Mouse (Mus musculus): ENCODE results near the gene Rbfox3. TPM values are rescaled to one million over a fixed set of nuclear protein-coding genes. Genes with fewer than 3 reads are reported as not detected.

Rbfox3 gene
- polyA plus RNA-seq, 1 experiment from 2014 or later = 1.1 TPM

DNA sequence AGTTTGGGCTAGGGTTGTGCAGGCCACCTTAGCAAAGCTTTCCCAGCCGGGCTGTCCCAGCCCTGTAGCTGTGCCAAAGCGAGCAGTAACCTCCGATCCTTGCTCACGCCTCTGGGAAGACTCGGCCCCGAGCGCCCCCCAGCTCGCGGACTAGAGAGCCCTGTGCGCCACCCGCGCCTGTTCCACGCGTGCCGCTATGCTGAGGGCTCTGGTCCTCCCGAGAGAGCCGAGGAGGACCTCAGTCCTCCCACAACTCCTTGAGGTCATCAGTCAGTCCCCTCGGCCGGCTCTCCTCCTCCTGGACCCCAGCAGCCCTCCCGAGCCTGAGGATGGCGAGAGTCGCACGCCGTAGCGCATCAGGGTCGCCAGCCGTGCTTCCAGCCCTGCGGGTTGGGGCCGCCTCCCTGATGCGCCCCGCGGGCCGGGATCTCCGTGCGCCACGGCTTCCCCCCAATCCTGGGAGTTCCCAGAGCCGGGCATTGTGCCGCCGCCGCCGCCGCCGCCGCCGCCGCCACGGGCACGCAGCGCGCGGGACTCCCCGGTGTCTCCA is 2.9 kb downstream of the Rbfox3 start:
- ATAC-seq (replicated peaks; ENCODE audit: low FRiP score) (no peak), DNase-seq (ENCODE audit: low spot score) (no peak)
- no peak overlapping the region for H3K9ac ChIP-seq (ENCODE audit: low read depth, low read length)
- H3K9me3 ChIP-seq (ENCODE audit: control insufficient read depth, low read length) = no peaks in the 10 kb centered on the region
- no peaks in the 10 kb centered on the region for H3K36me3 ChIP-seq (ENCODE audit: control insufficient read depth, insufficient read depth, low read length)
- peak overlapping the region; percentile 61 for H3K4me2 ChIP-seq
- WGBS = 4% methylated on average over 49 of the region's 52 CpGs
- peak overlapping the region; percentile 41 for H3K4me3 ChIP-seq (ENCODE audit: low read depth, low read length)
- no peak overlapping the region for H3K27ac ChIP-seq (ENCODE audit: low read depth, low read length)
- H3K4me1 ChIP-seq (replicated peaks; ENCODE audit: control insufficient read depth, insufficient read depth, low read length) = no peaks in the 10 kb centered on the region; the same call in 1 of the 2 replicates
- peaks cover 64% of the 10 kb centered on the region for H3K27me3 ChIP-seq (replicated peaks; ENCODE audit: control insufficient read depth, insufficient read depth, low read length)

DNA sequence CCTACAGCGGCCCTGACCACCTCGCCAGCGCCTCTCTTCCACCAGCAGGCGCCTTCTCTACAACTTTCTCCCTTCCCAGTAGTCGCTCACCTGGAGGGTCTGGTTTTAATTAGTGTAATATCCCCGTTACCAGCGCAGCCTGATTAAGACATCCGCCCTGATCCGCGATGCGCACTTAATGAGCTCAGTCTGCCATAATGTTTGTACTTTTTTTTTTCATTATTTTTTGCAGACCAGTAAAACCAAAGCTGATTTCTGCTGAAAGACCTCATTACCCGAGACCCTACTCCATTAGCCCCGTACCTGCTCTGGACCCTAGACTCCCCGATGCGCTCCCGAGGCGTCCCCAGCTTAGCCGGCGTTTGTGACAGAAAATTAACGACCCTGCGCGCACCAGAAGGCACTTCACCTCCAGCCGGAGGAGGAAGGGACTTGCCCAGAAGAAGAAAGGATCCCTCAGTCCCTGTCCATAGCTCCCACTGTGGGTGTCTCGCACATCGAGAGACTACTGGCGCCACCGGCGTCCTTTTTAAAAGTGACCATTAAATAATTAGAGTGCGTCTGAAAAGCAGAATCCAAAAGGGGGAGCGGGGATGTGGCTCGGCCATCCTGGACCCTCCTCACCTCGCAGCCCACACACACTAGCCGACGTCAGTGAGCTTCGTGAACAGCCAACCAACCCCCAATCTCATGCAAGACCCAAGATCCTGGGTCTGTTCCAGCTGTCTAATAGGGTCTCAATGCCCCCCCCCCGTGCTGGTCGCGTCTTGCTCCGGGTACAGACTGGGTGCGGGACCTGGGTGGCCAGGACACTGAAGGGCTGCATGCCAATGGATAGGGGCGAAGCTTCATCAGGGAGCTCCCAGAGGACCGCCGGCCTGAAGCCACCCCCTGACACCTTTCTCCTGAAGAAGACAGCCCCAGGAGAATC is 3.7 kb downstream of the Rbfox3 start:
- no peaks in the 10 kb centered on the region; the same call in 1 of the 2 replicates for H3K4me1 ChIP-seq (replicated peaks; ENCODE audit: control insufficient read depth, insufficient read depth, low read length)
- ATAC-seq (replicated peaks; ENCODE audit: low FRiP score) = no peak
- peak overlapping the region; percentile 61; the same call in 1 of the 2 replicates for H3K4me2 ChIP-seq
- H3K36me3 ChIP-seq (ENCODE audit: control insufficient read depth, insufficient read depth, low read length) = no peaks in the 10 kb centered on the region
- H3K9me3 ChIP-seq (ENCODE audit: control insufficient read depth, low read length) = no peaks in the 10 kb centered on the region
- no peak overlapping the region for H3K27ac ChIP-seq (ENCODE audit: low read depth, low read length)
- peaks cover 64% of the 10 kb centered on the region for H3K27me3 ChIP-seq (replicated peaks; ENCODE audit: control insufficient read depth, insufficient read depth, low read length)
- H3K4me3 ChIP-seq (ENCODE audit: low read depth, low read length) = peak overlapping the region; percentile 41
- no peak overlapping the region for H3K9ac ChIP-seq (ENCODE audit: low read depth, low read length)
- 7% methylated on average over 43 of the region's 43 CpGs for WGBS
- DNase-seq (ENCODE audit: low spot score) = no peak

DNA sequence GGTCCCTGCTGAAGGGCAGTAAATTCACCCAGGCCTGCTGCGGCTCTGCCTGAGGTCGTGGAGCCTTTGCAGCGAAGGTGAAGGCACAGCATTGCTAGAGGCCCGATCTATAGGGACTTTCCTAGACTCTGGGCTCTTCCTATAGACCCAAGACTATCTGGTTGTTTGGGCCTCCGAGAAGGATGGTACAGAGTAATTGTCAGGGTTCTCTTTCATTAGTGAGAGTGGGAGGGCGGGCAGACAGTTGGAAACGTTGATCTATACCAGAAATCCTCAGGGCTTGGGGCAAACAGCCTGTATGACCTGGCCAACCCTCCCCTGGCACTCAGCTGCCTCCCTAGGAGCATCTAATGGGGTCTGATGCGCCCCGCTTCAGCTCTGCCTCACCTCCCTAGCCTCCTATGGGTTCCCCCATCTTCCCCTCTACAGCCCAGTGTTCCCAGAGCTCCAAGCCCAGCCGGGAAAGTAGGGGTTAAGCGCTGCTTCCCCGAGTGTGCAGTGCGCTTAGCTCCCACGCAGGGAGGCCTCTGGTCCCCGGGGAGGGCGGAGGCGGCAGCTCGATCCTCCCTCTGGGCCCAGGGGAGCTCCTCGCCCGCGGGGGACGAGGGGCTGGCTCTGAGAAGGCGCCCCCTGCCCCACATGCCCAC is 4.5 kb downstream of the Rbfox3 start:
- H3K9ac ChIP-seq (ENCODE audit: low read depth, low read length) = no peak overlapping the region
- DNase-seq (ENCODE audit: low spot score) = no peak
- ATAC-seq (replicated peaks; ENCODE audit: low FRiP score) = no peak
- 12% methylated on average over 22 of the region's 23 CpGs for WGBS
- H3K27ac ChIP-seq (ENCODE audit: low read depth, low read length) = no peak overlapping the region
- H3K9me3 ChIP-seq (ENCODE audit: control insufficient read depth, low read length) = no peaks in the 10 kb centered on the region
- no peak overlapping the region for H3K4me2 ChIP-seq
- no peaks in the 10 kb centered on the region; the same call in 1 of the 2 replicates for H3K4me1 ChIP-seq (replicated peaks; ENCODE audit: control insufficient read depth, insufficient read depth, low read length)
- no peaks in the 10 kb centered on the region for H3K36me3 ChIP-seq (ENCODE audit: control insufficient read depth, insufficient read depth, low read length)
- H3K27me3 ChIP-seq (replicated peaks; ENCODE audit: control insufficient read depth, insufficient read depth, low read length) = peaks cover 64% of the 10 kb centered on the region
- H3K4me3 ChIP-seq (ENCODE audit: low read depth, low read length) = no peak overlapping the region

DNA sequence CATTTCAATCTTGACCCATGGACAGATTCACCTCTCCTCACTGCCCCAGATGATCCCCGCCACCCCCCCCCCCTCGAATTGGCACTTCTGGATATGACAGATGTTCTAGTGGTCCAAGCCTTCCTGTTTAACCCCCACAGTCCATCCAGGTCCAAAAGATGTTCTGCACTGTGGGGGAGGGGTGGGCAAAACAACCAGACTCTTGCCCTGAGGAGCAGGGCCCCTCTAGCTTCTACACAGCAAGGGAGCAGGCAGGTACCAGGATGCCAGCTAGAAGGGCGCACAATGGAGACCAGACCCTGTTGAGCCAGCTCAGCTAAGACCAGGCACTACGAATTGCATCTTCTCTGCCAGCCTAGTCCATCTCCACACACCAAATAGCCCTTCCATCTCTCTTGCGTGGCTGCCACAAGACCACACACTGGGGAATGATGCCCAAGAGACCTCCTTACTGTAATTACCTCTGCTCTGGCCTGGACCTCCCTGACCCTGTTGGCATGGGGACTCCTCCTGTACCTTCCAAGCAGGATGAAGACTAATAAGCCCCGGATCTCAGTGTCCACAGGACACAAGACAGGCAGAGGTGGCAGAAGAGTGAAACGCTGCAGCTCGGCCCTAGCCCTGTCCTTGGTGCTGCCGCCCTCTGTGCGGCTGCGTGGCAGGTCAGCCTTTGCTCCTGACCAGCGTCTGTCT is 5.1 kb downstream of the Rbfox3 start:
- Histone ChIP-seq H3K4me1 (replicated peaks; ENCODE audit: control insufficient read depth, insufficient read depth, low read length) (no peaks in the 10 kb centered on the region; the same call in 1 of the 2 replicates), H3K4me3 (ENCODE audit: low read depth, low read length) (no peak overlapping the region), H3K36me3 (ENCODE audit: control insufficient read depth, insufficient read depth, low read length) (no peaks in the 10 kb centered on the region), H3K27ac (ENCODE audit: low read depth, low read length) (no peak overlapping the region), H3K27me3 (replicated peaks; ENCODE audit: control insufficient read depth, insufficient read depth, low read length) (peaks cover 61% of the 10 kb centered on the region), H3K9me3 (ENCODE audit: control insufficient read depth, low read length) (no peaks in the 10 kb centered on the region), H3K4me2 (no peak overlapping the region), H3K9ac (ENCODE audit: low read depth, low read length) (no peak overlapping the region)
- DNase-seq (ENCODE audit: low spot score) (no peak), ATAC-seq (replicated peaks; ENCODE audit: low FRiP score) (no peak)
- WGBS = 22% methylated on average over 12 of the region's 12 CpGs

DNA sequence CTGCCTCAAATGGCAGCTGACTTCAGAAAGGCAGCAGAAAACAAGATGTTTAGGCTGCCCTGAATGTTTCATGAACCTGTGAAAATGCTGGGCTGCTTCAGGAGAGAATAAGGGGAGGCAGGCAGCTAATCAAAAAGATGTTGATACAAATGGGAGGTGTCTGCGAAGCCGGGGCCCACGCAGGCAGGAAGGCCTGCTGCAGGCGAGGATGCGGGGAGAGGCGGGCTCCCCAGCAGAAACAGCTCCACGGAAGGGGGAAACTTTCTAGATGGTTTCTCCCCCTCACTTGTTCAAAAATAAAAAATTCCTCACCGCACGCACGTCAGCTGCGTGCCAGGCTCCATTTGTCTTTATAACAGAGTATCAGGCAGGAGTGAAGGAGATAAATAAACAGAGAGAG is 5.7 kb downstream of the Rbfox3 start:
- H3K9me3 ChIP-seq (ENCODE audit: control insufficient read depth, low read length) = no peaks in the 10 kb centered on the region
- 50% methylated on average over 11 of the region's 11 CpGs for WGBS
- DNase-seq (ENCODE audit: low spot score) = no peak
- no peak overlapping the region for H3K4me2 ChIP-seq
- no peaks in the 10 kb centered on the region; the same call in 1 of the 2 replicates for H3K4me1 ChIP-seq (replicated peaks; ENCODE audit: control insufficient read depth, insufficient read depth, low read length)
- H3K27me3 ChIP-seq (replicated peaks; ENCODE audit: control insufficient read depth, insufficient read depth, low read length) = peaks cover 55% of the 10 kb centered on the region
- no peak for ATAC-seq (replicated peaks; ENCODE audit: low FRiP score)
- H3K4me3 ChIP-seq (ENCODE audit: low read depth, low read length) = no peak overlapping the region
- no peaks in the 10 kb centered on the region for H3K36me3 ChIP-seq (ENCODE audit: control insufficient read depth, insufficient read depth, low read length)
- no peak overlapping the region for H3K27ac ChIP-seq (ENCODE audit: low read depth, low read length)
- H3K9ac ChIP-seq (ENCODE audit: low read depth, low read length) = no peak overlapping the region

DNA sequence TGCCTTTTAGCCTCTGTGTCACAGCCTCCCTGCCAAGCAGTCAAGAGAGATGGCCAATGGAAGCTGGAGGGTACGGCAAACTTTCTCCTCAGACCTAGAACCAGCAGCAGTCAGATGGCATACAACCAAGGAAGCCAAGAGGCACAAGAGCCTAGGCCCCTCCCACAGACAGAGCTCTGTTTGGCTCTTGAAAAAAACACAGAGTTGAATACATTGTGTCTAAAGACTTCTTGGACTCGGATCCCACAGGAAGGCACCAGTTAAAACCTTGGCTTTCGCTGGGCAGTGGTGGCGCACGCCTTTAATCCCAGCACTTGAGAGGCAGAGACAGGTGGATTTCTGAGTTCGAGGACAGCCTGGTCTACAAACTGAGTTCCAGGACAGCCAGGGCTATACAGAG is 7.1 kb downstream of the Rbfox3 start:
- no peak for DNase-seq (ENCODE audit: low spot score)
- no peak overlapping the region for H3K27ac ChIP-seq (ENCODE audit: low read depth, low read length)
- H3K4me2 ChIP-seq = no peak overlapping the region
- H3K36me3 ChIP-seq (ENCODE audit: control insufficient read depth, insufficient read depth, low read length) = no peaks in the 10 kb centered on the region
- peaks cover 41% of the 10 kb centered on the region for H3K27me3 ChIP-seq (replicated peaks; ENCODE audit: control insufficient read depth, insufficient read depth, low read length)
- WGBS = 83% methylated on average over 6 of the region's 6 CpGs
- H3K4me1 ChIP-seq (replicated peaks; ENCODE audit: control insufficient read depth, insufficient read depth, low read length) = no peaks in the 10 kb centered on the region; the same call in 1 of the 2 replicates
- no peak overlapping the region for H3K4me3 ChIP-seq (ENCODE audit: low read depth, low read length)
- no peaks in the 10 kb centered on the region for H3K9me3 ChIP-seq (ENCODE audit: control insufficient read depth, low read length)
- no peak for ATAC-seq (replicated peaks; ENCODE audit: low FRiP score)
- H3K9ac ChIP-seq (ENCODE audit: low read depth, low read length) = no peak overlapping the region

DNA sequence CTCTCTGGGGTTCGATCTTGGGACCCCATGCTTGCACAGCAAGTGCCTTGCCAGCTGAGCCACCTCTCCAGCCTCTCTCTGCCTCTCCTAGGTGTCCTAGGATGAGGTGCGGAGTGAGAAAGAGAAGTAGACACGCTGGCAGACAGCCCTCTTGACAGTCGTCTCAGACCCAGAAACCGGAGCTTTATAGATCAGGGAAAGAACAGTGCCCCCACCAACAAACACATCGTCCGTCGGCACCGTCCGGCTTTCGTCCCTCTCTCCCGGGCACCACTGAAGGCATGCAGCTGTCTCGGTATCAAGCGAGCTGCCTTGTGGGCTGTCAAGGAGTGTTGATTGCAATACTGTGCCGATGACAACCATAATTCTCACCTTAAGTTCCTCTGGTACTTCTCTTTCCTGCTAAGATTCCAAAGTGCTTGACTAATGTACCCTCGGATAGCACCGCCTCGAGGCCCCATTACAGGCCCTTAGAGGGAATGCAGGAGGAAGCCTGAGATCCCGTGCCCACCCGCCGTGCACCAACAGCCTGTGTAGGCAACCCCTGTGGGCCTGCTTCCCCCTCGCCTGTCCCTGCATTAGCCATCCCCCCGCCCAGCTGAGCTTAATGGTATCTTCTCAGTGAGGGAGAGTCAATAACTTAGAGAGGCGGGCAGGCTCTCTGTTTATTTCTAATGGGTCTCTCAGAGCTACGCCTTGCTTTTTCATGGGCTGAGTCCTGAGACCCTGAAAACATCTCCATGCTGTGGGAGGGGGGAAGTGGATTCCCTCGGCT is 11.4 kb downstream of the Rbfox3 start:
- Histone ChIP-seq H3K4me2 (no peak overlapping the region), H3K4me3 (ENCODE audit: low read depth, low read length) (no peak overlapping the region), H3K9ac (ENCODE audit: low read depth, low read length) (no peak overlapping the region), H3K27ac (ENCODE audit: low read depth, low read length) (no peak overlapping the region), H3K4me1 (replicated peaks; ENCODE audit: control insufficient read depth, insufficient read depth, low read length) (no peaks in the 10 kb centered on the region), H3K36me3 (ENCODE audit: control insufficient read depth, insufficient read depth, low read length) (no peaks in the 10 kb centered on the region), H3K27me3 (replicated peaks; ENCODE audit: control insufficient read depth, insufficient read depth, low read length) (no peaks in the 10 kb centered on the region; the same call in 1 of the 2 replicates), H3K9me3 (ENCODE audit: control insufficient read depth, low read length) (no peaks in the 10 kb centered on the region)
- ATAC-seq (replicated peaks; ENCODE audit: low FRiP score) = no peak
- DNase-seq (ENCODE audit: low spot score) = no peak
- WGBS = 56% methylated on average over 26 of the region's 26 CpGs

DNA sequence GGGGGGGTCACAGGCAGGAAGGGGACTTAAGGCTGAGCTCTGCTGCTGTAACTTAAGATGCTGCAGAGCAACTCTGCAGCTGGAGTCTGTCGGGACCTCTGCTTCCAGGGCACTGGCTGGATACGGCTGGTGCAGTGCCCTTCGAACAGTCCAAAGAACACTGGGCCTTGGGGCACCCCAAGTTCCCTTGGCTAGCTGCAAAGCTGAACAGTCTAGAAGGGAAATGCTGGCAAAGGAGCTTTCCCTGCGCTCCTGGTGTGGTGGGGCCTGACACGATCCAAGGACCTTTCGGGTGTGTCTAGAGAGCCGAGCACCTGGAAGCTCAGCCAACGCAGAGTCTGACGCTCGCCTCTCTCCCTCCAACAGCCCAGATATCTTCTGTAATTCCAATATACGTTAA is 12.8 kb downstream of the Rbfox3 start:
- no peak overlapping the region for H3K9ac ChIP-seq (ENCODE audit: low read depth, low read length)
- WGBS = 70% methylated on average over 11 of the region's 11 CpGs
- H3K4me3 ChIP-seq (ENCODE audit: low read depth, low read length) = no peak overlapping the region
- ATAC-seq (replicated peaks; ENCODE audit: low FRiP score) = no peak
- H3K9me3 ChIP-seq (ENCODE audit: control insufficient read depth, low read length) = no peaks in the 10 kb centered on the region
- no peak for DNase-seq (ENCODE audit: low spot score)
- H3K4me2 ChIP-seq = no peak overlapping the region
- H3K27me3 ChIP-seq (replicated peaks; ENCODE audit: control insufficient read depth, insufficient read depth, low read length) = no peaks in the 10 kb centered on the region; the same call in 1 of the 2 replicates
- no peak overlapping the region for H3K27ac ChIP-seq (ENCODE audit: low read depth, low read length)
- H3K4me1 ChIP-seq (replicated peaks; ENCODE audit: control insufficient read depth, insufficient read depth, low read length) = no peaks in the 10 kb centered on the region
- no peaks in the 10 kb centered on the region for H3K36me3 ChIP-seq (ENCODE audit: control insufficient read depth, insufficient read depth, low read length)

Measured in liver, embryonic 11.5 days (tissue).